Mouse (Mus musculus) heart, embryonic 10.5 days (tissue): ENCODE measurements around the gene Ly86. TPM values are rescaled to one million over a fixed set of nuclear protein-coding genes. Genes with fewer than 3 reads are reported as not detected.
A peak's percentile ranks its signal among the peaks of the same experiment; 100 is the strongest.

Source experiments
- DNase-seq: peaks from one replicate; pipeline ENCODE4 v3.0.0-alpha.2; 2017; ENCODE audit warnings: low spot score
- H3K27ac ChIP-seq: fragments of 300-500 bp; sonication (generic); 2 replicates; pipeline ENCODE4 v1.5.1; 2016; ENCODE audit warnings: mild to moderate bottlenecking
- H3K27me3 ChIP-seq: fragments of 300-500 bp; sonication (generic); 2 replicates; pipeline ENCODE4 v1.6.1; 2016; ENCODE audit warnings: mild to moderate bottlenecking; ENCODE audit not compliant: poor library complexity, insufficient read depth, severe bottlenecking
- H3K36me3 ChIP-seq: fragments of 300-500 bp; sonication (generic); 2 replicates; pipeline ENCODE4 v1.6.1; 2016; ENCODE audit warnings: mild to moderate bottlenecking, moderate library complexity
- H3K4me1 ChIP-seq: fragments of 300-500 bp; sonication (generic); 2 replicates; pipeline ENCODE4 v1.6.1; 2016; ENCODE audit warnings: mild to moderate bottlenecking
- H3K4me3 ChIP-seq: fragments of 300-500 bp; sonication (generic); 2 replicates; pipeline ENCODE4 v1.5.1; 2016; ENCODE audit warnings: mild to moderate bottlenecking, moderate library complexity
- H3K9me3 ChIP-seq: fragments of 300-500 bp; sonication (generic); 2 replicates; pipeline ENCODE4 v1.6.1; 2016; ENCODE audit warnings: mild to moderate bottlenecking, moderate library complexity
- WGBS: fragments of 180-500 bp; shearing (Covaris S2); methylation state at CpG from one replicate; pipeline ENCODE4 v1.1.7; 2016; 5-methylcytosine and 5-hydroxymethylcytosine counted together
- polyA plus RNA-seq: library from polyadenylated mRNA; unstranded; fragments of >200 nt; fragmentation: Nextera tagmentation; extraction: Ambion mirVana; gene quantifications from 2 replicates; pipeline ENCODE4 v1.2.1, GENCODE M21; 2016

Ly86 gene
- polyA plus RNA-seq, 1 experiment from 2014 or later, result 1.3 TPM

DNA sequence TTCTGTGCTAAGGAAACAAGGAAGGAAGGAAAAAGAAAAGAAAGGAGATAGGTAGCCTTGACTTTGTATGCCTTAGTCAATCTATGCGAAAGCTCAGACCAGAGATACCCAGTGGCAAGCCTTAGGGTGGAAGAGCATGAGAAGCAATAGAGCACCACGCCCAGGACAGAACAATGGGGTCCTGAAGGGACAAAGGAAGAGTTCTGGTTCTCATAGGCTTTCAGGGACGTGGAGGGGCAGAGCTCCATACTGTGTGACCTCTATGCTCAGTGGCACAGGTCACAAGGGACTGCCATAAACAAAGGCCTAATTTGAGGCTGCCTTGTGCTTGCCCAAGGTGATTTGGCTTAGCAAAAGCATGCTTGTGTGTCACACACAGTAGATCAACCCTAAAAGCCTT is 80.4 kb downstream of the Ly86 start:
- H3K36me3 ChIP-seq, result no peaks in the 10 kb centered on the region

DNA sequence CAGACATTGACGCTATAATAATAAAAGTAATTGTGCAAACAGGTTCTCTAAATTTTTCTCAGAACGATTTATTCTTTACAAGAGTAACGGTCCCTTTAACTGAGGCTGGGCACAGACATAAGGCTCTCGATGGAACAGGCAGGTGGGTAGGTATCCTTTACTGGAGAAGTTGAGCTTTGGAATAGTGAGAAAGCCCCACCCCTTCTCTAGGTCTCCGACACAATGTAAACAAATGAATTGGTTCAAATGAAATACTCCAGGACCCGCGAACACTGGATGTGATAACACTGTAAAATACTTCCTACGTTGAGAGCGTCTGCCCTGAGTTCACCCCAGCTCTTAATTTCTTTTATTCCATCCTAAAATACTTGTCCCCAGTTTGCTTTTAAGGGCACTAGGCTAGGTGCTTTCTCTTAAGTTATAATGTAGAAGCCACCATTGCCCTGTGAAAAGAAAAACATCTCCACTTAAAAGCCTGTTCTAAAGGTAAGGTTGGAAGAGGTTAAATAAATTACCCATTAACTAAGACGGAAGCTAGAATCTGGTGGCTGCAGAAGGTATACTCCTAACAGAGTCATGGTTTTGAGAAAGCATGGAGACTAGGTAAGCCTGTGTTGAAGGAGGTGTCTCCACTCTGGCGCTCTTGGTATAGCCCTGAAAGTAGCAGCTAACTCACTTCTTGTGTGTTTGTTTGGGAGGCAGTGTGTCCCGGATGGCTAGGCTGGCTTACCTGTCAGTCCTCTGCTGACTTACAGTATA is 81.7 kb downstream of the Ly86 start:
- no peaks in the 10 kb centered on the region for H3K4me1 ChIP-seq
- H3K4me3 ChIP-seq, result no peak overlapping the region
- H3K27ac ChIP-seq, result no peak overlapping the region
- WGBS, result 70% methylated on average over 12 of the region's 12 CpGs
- DNase-seq, result no peak
- H3K36me3 ChIP-seq, result no peaks in the 10 kb centered on the region
- H3K9me3 ChIP-seq, result no peaks in the 10 kb centered on the region; the same call in 1 of the 2 replicates
- no peaks in the 10 kb centered on the region for H3K27me3 ChIP-seq

More for the DNA sequence above, 80.4 kb downstream of the Ly86 start:
- WGBS, result 67% methylated on average over 3 of the region's 3 CpGs
- no peaks in the 10 kb centered on the region for H3K4me1 ChIP-seq
- H3K27ac ChIP-seq, result no peak overlapping the region
- no peaks in the 10 kb centered on the region for H3K27me3 ChIP-seq
- no peaks in the 10 kb centered on the region; the same call in 1 of the 2 replicates for H3K9me3 ChIP-seq
- DNase-seq, result no peak
- H3K4me3 ChIP-seq, result no peak overlapping the region

DNA sequence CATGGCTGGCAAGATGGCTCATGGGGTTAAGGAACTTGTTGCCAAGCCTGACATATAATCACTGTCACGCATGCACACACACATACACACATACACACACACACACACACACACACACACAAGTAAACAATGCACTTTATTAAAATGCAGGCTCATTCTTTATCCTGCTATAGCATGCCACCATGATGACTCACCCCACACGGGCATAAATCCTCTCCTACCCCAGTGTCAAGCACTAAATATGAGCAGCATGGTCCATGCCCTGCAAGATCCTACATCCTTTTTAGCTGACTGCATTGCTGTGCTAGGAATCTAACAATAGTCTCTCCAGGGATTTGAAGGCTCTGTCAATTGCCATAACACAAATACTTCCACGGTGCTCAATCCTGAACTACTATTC is 83.5 kb downstream of the Ly86 start:
- Histone ChIP-seq H3K4me3 (no peak overlapping the region), H3K27ac (no peak overlapping the region), H3K27me3 (no peaks in the 10 kb centered on the region), H3K36me3 (no peaks in the 10 kb centered on the region), H3K9me3 (no peaks in the 10 kb centered on the region; the same call in 1 of the 2 replicates), H3K4me1 (0 out of 2 replicates have a peak, but pooled peaks cover 7% of the 10 kb centered on the region)
- WGBS, result 74% methylated on average over 3 of the region's 3 CpGs
- DNase-seq, result no peak

DNA sequence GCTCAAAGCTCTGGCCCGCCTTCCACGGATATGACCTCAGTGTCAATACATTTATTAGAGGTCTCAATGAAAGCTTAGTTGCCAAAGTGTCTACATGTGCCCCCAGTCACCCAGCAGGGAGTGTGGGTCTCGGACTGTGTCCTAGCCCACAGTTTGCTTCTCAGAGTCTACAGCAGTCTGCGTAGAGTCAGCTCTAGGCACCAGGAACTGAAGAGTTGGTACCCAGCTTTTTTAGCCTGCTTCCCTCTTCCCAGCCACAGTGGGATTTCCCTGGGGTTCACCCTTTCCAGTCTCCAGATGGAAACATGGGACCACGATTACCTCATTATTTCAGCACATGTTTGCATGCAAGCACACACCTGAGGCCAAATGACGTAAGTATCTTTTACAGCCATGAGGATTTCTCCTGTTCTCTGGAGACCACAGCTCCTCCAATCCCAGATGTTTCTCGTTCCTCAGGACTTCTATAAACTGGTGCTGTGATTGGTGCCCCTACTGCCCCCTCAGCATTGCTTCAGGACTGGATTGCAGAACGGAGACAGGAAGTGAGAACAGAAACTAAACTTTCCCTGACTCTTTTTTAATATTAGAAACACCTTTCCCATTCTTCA is 84.8 kb downstream of the Ly86 start:
- H3K4me1 ChIP-seq, result peaks cover 11% of the 10 kb centered on the region; the same call in 1 of the 2 replicates
- no peak for DNase-seq
- H3K36me3 ChIP-seq, result no peaks in the 10 kb centered on the region
- no peaks in the 10 kb centered on the region for H3K9me3 ChIP-seq
- 0 out of 2 replicates have a peak, but pooled peaks cover 3% of the 10 kb centered on the region for H3K27me3 ChIP-seq
- no peak overlapping the region for H3K4me3 ChIP-seq
- WGBS, result 78% methylated on average over 8 of the region's 8 CpGs
- H3K27ac ChIP-seq, result no peak overlapping the region

DNA sequence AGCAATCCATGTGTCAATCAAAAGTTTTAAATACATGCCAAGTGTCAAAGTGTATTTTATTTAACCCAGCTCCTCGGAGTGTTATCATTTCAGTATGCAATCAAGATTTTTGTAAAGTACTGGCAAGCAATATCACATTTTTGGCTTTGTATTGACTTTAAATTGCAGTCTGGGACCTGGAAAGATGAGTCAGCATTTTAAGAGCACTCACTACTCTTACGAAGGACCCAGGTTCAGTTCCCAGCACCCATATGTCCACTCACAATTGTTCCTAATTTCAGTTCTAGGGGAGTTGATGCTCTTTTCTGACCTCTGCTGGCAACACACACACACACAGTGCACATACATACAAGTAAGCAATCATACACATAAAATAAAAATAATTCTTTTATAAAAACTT is 86.7 kb downstream of the Ly86 start:
- H3K9me3 ChIP-seq, result no peaks in the 10 kb centered on the region

DNA sequence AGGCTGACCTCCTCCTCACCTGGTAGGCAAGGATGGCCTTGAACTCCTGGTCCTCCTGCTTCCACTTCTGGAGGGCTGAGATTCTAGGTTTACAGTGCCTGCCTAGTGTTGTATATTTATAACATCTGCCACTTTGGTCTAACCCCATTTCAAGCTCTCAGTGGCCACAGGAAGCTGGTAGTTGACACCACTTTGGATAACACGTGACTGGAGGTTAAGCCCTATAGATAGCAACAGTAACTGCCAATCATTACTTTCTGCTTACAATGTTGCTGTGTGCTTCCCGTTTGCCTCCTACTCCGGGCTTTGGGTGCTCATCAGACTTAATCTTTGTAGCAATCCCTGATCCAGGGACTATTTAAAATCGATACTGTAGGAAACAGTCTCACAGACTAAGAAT is 87.6 kb downstream of the Ly86 start:
- H3K27ac ChIP-seq, result no peak overlapping the region
- H3K4me1 ChIP-seq, result peaks cover 22% of the 10 kb centered on the region
- DNase-seq, result no peak
- no peaks in the 10 kb centered on the region for H3K9me3 ChIP-seq
- H3K27me3 ChIP-seq, result peaks cover 30% of the 10 kb centered on the region
- H3K4me3 ChIP-seq, result no peak overlapping the region
- 18% methylated on average over 4 of the region's 4 CpGs for WGBS
- no peaks in the 10 kb centered on the region for H3K36me3 ChIP-seq

More for the DNA sequence above, 86.7 kb downstream of the Ly86 start:
- Histone ChIP-seq H3K27ac (no peak overlapping the region), H3K4me3 (no peak overlapping the region), H3K27me3 (peaks cover 20% of the 10 kb centered on the region), H3K36me3 (no peaks in the 10 kb centered on the region), H3K4me1 (peaks cover 19% of the 10 kb centered on the region)
- 92% methylated on average over 2 of the region's 2 CpGs for WGBS
- no peak for DNase-seq

DNA sequence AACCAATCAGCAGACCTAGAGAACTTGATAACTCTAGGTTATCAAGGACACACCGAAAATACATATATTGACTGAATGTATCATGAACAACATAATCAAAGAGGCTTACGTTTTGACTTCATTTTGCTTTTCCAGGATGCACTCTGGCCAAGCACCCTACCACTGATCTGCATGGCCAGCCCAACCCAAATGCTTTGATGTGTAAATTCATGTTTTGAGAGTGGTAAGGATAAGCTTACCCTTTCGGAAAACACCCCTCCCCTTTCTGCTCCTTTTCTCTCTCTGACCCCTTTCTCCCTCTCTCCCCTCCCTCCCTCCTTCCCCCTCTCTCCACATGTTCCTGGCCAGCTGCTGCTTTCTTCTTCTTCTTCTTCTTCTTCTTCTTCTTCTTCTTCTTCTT is 88.1 kb downstream of the Ly86 start:
- DNase-seq, result no peak
- no peaks in the 10 kb centered on the region for H3K9me3 ChIP-seq
- no peaks in the 10 kb centered on the region for H3K36me3 ChIP-seq
- peaks cover 22% of the 10 kb centered on the region for H3K4me1 ChIP-seq
- H3K27me3 ChIP-seq, result peaks cover 33% of the 10 kb centered on the region
- H3K4me3 ChIP-seq, result no peak overlapping the region
- H3K27ac ChIP-seq, result no peak overlapping the region
- 14% methylated on average over 3 of the region's 3 CpGs for WGBS

DNA sequence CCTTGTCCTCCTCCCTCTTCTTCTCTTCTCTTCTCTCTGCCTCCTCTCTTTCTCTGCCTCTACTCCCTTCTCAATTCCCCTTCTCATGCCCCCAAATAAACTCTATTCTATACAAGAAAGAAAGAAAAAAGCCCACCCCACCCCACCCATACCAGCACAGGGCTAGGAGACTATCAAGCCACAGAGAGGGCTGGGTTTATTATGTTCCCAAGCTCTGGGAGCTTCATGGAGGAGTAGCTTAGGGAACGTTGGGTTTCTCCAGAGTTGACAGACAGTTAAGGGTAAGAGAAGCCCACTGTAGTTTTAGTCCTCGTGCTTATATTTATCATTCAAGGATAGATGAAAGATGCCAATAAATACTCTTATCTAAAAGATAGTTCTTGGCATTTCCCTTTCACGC is 88.7 kb downstream of the Ly86 start:
- no peaks in the 10 kb centered on the region for H3K36me3 ChIP-seq

DNA sequence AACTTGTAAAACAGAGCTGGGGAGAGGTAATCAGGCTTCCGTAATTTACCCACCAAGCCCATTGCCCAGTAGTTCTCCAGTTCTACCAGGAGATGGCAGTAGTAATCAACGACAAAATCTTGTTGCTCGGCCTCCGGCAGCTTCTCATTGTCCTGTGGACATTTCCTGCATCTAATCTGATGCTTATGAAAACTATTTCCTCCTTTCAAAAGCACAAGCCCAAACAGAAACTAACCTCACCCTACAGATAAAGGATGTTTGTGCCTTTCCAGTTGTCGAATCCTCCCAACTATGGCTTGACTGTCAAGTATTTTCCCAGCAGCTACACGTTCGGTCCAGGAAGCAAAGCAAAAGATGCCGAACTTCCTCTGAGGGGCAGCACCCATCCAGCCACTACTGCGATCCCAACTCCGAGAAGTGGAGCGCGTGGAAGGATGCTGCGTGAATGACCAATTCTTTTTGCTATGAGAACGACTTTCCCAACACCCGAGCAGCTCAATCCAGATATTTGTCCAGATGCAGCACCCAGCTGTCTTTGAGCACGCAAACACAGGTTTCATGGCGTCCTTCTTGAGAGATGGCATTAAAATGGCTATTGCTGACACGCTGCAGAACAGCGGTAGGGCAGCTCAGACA is 89.2 kb downstream of the Ly86 start:
- DNase-seq, result no peak
- Histone ChIP-seq H3K4me3 (peak overlapping the region; percentile 60), H3K27ac (peak overlapping the region; percentile 63; the same call in 1 of the 2 replicates), H3K4me1 (peaks cover 22% of the 10 kb centered on the region), H3K36me3 (no peaks in the 10 kb centered on the region), H3K27me3 (peaks cover 33% of the 10 kb centered on the region), H3K9me3 (no peaks in the 10 kb centered on the region)
- 1% methylated on average over 19 of the region's 19 CpGs for WGBS

More for the DNA sequence above, 88.7 kb downstream of the Ly86 start:
- WGBS, result 2% methylated on average over 3 of the region's 3 CpGs
- Histone ChIP-seq H3K9me3 (no peaks in the 10 kb centered on the region), H3K27ac (no peak overlapping the region), H3K27me3 (peaks cover 33% of the 10 kb centered on the region), H3K4me1 (peaks cover 22% of the 10 kb centered on the region), H3K4me3 (peak overlapping the region; percentile 60)
- DNase-seq, result no peak

DNA sequence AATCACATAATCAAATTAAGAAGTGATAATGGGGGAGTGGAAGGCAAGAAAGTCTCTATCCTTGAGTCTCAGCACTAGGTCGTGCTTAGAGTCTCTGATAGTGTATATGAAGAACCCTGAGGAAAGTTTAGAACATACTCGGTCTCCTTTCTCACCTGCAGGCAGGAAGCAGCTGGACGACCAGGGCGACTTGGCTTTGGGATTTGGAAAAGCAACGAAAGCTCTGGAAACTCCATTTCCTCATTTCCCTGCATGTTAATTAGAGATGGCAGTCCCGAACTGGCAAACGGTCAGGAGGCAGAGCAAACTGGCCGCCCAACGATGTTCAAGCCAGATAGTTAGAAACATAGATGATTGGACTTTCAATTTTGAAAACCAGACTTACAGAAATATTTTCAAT is 89.8 kb downstream of the Ly86 start:
- 12% methylated on average over 9 of the region's 9 CpGs for WGBS
- H3K27me3 ChIP-seq, result peaks cover 33% of the 10 kb centered on the region
- peak overlapping the region; percentile 60 for H3K4me3 ChIP-seq
- DNase-seq, result no peak
- no peaks in the 10 kb centered on the region for H3K36me3 ChIP-seq
- peak overlapping the region; percentile 63; the same call in 1 of the 2 replicates for H3K27ac ChIP-seq
- H3K9me3 ChIP-seq, result no peaks in the 10 kb centered on the region
- H3K4me1 ChIP-seq, result peaks cover 22% of the 10 kb centered on the region

DNA sequence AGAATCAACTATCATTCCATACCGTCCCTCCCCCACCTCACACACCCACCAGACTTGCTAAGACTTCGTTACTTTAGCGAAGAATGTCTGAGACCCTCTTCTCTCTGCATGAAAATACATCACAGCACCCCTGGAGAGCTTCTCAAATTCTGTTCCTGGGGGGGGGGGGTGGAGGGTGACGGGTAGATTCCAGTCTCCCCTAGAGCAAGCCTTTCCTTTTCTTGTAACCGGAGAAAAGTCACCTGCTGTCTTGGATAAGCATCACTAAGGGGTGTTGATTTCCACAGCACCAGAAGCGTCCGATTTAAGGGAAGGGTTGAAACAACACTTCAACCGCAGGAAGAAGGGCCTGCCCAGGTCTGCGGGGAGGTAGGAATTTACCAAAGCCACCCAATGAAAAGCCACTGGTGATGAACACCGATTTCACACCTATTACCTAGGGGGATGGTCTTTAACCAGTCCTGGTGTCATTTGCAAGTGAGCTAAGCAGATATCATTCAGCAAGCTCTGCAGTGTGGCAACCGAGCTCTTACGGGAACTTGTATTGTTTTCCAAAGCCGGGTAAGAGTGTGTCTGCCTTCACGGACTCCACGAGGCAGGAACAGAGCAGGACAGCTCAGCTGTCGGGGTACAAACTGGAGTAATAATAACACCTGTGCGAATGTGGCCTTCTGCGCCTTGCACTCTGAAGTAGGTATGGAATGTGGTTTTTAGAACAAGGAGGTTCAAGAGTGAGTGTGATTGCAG is 91.4 kb downstream of the Ly86 start:
- Histone ChIP-seq H3K36me3 (no peaks in the 10 kb centered on the region), H3K4me3 (no peak overlapping the region), H3K27me3 (peaks cover 33% of the 10 kb centered on the region), H3K9me3 (no peaks in the 10 kb centered on the region), H3K4me1 (peaks cover 38% of the 10 kb centered on the region), H3K27ac (no peak overlapping the region)
- DNase-seq, result no peak
- 7% methylated on average over 18 of the region's 18 CpGs for WGBS

DNA sequence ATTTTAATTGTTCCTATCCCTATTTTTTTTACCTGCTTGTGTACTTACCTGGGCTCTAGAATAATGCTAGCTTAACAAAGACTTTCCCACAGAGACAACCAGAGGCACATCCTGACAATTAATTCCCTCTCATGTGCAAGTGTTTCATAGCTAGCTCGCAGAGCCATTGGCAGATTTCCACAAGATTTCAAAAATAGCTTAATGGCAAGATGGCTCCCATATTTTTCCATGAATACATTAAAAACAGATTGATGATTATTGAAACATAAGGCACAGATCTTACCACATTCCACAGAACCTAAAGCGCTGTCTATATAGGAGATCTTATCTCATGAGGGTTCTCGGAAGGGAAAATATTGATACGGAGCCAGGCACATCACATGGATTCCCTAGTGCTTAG is 93.8 kb downstream of the Ly86 start:
- H3K4me1 ChIP-seq, result peaks cover 42% of the 10 kb centered on the region
- no peak overlapping the region for H3K4me3 ChIP-seq
- DNase-seq, result no peak
- 89% methylated on average over 4 of the region's 4 CpGs for WGBS
- H3K27ac ChIP-seq, result no peak overlapping the region
- H3K27me3 ChIP-seq, result peaks cover 33% of the 10 kb centered on the region
- no peaks in the 10 kb centered on the region for H3K36me3 ChIP-seq
- no peaks in the 10 kb centered on the region for H3K9me3 ChIP-seq
